Mouse (Mus musculus): ENCODE measurements around the gene Galk1. TPM values are rescaled to one million over a fixed set of nuclear protein-coding genes. Genes with fewer than 3 reads are reported as not detected.
A peak's percentile ranks its signal among the peaks of the same experiment; 100 is the strongest.

The Galk1 gene
- total RNA-seq, 2 experiments from 2014 or later = 14.0 to 16.9 TPM

DNA sequence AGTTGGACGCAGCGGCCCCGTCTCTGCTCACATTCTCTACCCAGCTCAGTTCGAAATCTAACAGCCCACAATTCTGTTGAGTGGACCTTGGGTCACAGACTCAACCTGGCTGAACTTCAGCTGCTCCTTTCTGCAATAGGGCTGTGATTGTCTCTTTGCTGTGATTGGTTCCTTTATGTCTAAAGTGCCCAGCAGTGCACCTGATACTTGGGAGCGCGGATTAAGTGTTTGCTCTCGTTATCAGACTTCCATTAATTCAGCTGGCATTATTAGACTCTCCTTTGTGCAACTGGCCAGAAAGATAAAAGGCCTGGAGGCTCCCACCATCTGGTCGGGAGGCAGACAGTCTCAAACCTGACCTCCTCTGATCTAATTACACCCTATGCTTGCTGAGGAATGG, 2.3 kb upstream of the Galk1 start:
- DNase-seq (ENCODE audit: extremely low spot score in 1 of 2, low spot score in 1 of 2) = no peak

DNA sequence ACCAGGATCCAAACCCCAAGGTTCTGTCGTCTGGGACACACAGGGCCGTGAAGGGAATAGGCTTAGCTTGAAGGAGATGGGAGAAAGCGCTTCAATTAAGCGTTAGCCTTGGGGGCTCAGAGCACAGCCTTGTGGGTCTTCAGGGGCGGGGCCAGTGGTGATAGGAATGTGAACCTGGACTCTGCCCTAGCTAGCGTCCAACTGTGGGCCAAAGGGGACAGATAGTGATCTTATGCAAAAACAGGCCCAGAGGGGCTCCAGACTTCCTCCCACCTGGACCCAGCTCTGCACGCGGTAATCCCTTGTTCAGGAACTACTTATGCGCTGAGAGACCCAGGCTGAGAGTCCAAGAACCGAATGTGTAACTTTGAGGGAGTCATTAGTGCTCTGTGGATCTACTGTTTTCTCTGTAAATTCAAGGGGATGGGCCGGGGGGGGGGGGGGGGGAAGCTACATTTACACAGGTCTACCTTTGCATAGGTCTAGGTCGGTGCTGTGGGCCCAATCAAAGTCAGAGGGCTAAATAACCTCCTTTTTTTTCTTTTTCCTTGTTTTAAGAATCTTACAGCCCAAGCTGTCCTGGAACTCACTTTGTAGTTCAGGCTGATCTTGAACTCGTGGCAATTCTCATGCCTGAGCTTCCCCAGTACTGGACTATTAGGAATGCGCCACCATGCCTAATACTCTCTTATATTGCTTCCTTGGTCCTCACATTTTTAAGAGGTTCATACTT, 824 bp downstream of the Galk1 start:
- DNase-seq (ENCODE audit: extremely low spot score in 1 of 2, low spot score in 1 of 2) = no peak

DNA sequence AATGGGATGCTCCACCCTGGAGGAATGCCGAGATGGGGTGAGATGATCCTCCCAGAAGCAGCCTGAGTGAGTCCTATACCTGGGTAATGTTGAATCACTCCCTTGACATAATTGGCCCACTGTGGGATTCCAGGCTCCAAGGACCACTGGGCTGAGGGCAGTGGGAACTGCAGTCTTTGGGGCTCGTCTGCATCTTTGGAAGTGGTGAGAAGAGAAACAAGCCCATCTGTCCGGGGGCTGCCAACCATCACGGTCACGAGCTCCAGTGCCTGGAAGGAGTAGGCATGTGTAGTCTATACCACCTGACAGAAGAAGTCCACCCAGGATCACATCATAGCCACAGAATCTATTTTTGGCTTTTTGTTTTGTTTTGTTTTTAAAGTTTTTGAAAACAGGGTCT, 1.6 kb downstream of the Galk1 start:
- no peak for DNase-seq (ENCODE audit: extremely low spot score in 1 of 2, low spot score in 1 of 2)

DNA sequence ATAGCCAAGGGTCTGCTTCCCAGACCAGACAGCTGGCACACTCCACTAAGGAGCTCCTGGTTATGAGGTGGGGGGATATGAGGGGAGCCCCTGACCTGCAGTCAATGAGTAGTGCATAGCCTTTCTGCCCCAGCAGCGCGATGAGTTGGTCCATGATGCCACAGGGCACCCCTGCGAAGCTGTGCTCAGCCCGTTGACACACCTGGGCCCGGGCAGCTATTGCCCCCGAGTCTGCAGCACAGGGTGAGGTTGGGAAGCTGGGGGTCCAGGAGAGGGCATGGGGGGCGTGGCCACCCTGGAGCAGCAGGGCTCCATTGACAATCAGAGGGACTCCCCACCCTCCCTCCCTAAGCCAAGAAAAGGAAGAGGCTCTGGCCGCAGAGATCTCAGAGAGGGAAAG, 2.4 kb downstream of the Galk1 start:
- DNase-seq (ENCODE audit: extremely low spot score in 1 of 2, low spot score in 1 of 2) = no peak

DNA sequence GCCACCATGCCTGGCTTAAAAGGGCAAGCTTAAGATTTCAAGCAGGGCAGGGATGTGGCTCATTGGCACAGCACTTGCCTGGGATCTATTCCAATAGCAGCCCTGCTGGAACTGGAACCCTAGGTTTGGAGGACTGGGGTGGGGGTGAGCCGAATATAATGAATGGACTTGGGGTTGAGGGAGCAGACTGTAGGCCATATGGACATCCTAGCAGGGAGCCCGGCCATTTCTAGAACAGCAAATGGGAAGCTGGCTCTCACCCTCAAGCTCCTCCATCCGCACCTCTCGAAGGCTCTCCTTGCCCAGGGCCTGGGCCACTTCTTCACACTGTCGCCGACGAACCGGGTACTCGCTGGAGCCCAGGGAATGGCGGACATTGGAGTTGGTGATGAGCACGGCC, 2.9 kb downstream of the Galk1 start:
- DNase-seq (ENCODE audit: extremely low spot score in 1 of 2, low spot score in 1 of 2) = no peak

DNA sequence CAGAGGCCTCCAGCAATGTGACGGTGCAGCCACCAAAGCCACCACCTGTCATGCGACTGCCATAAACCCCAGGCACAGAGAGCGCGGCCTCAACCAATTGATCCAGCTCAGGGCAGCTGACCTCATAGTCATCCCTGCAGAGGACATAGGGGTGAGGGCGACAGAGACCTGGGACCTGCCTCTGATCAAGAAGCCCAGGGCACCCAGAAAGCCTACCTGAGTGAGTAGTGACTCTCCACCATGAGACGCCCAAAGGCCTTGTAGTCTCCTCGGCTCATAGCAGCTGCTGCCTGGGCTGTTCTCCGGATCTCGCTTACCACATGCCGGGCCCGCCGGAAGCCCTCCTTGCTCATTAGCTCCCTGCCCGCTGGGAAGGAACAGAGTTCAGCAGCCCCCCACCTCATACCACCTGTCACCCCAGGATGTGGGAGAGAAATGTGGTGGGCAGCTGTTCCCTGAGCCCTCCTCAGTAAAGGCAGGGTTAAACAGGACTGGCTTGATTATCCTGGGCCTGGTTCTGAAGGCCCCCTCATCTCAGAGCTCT, 3.6 kb downstream of the Galk1 start:
- no peak for DNase-seq (ENCODE audit: extremely low spot score in 1 of 2, low spot score in 1 of 2)

DNA sequence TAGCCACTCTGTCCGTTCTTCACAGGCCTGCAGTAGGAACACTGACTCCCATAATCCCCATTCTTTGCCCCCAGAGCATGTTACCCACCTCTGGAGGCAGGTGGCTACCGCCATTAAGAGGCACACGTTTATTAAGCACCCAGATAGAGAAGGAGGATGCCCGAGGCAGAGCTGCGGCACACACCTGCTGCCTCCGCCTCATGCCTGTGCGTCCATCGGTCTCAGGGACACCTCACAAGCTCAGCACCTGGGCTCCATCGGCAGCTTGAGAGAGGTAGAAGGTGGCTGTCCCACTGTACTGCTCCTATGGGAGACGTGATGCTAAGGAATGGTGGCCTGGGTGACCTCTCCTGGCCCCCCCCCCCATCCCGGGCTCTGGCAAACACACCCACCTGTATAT, 4.1 kb downstream of the Galk1 start:
- no peak for DNase-seq (ENCODE audit: extremely low spot score in 1 of 2, low spot score in 1 of 2)

DNA sequence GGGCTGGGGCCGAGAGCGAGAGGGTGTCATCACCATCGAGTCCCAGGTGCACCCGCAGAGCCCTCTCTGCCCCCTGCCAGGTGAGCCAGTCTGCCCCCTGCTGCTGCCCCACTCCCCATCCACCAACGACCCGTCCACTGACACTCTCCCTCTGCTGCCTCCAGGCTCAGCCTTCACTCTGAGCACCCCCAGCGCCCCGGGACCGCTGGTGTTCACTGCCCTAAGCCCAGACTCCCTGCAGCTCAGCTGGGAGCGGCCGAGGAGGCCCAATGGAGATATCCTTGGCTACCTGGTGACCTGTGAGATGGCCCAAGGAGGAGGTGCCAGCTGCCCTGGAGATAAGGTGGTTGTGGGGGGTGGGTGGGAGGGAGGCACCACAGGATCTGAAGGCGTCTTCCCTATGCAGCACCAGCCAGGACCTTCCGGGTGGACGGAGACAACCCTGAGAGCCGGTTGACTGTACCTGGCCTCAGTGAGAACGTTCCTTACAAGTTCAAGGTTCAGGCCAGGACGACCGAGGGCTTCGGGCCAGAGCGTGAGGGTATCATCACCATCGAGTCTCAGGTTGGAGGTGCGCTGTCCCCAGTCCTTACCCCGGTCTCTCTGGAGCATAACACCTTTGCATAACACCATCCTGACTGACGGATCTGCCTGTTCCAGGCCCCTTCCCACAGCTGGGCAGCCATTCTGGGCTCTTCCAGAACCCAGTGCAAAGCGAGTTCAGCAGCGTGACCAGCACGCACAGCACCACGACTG, 5.2 kb downstream of the Galk1 start:
- no peak for DNase-seq (ENCODE audit: extremely low spot score in 1 of 2, low spot score in 1 of 2)

DNA sequence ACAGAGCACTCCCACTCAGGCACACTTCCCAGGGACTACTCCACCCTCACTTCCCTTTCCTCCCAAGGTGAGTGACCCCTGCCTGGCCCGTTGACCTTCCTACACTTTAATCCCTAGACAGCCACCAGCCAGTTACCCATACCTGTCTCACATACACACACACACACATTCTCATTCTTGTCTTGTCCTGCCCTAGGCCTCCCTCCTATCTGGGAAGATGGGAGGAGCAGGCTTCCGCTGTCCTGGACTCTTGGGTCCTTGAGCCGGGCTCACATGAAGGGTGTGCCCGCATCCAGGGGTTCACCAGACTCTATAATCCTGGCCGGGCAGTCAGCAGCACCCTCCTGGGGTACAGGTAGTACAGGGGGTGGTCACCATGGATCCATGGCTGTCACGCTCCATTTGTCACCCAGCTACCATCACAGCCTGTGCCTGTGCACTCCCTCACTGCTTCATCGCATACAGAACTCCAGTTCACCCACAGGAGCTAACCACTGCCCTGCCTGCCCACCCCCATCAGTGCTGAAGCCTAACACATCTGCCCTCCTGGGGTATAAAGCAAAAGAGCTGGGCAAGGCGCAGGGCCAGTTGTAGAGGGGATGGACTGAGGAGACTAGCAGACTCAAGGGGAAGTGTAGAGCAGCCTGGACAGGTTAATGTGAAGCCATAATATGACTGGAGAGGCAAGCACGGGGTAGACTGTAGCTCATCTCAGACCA, 6.7 kb downstream of the Galk1 start:
- DNase-seq (ENCODE audit: extremely low spot score in 1 of 2, low spot score in 1 of 2) = no peak

DNA sequence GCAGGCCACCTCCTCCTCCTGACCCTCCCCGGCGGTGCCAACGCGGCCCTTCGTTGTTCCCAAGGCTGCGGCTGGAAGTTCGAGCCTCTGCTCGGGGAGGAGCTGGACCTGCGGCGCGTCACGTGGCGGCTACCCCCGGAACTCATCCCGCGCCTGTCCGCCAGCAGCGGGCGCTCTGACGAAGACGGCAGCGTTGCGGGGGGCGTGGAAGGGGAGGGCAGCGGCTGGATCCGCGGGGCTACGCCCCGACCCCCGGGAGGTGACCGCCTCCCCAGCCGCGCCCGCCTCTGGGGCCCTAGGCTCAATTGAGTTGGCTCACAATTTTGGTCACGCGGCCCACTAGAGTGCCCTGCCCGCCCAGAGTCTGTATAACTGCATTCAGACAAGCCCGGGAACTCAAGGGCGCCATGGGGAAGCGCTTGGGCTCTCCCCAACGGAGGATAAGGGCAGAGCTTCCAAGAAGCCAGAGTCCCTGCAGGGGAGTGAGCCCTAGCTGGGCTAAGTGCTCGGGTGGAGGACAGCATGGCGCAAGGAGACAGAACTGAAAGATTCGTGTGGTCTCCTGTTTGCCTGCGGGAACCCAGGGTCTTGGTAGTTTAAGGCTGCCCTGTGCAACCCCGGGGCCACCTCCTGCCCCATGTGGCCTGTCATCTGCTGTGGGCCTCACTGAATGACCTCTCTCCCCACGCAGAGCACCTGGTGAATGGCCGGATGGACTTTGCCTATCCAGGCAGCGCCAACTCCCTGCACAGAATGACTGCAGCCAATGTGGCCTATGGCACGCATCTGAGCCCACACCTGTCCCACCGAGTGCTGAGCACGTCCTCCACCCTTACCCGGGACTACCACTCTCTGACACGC, 7.4 kb downstream of the Galk1 start:
- peak; percentile 40 to 53 for DNase-seq (ENCODE audit: extremely low spot score in 1 of 2, low spot score in 1 of 2)

DNA sequence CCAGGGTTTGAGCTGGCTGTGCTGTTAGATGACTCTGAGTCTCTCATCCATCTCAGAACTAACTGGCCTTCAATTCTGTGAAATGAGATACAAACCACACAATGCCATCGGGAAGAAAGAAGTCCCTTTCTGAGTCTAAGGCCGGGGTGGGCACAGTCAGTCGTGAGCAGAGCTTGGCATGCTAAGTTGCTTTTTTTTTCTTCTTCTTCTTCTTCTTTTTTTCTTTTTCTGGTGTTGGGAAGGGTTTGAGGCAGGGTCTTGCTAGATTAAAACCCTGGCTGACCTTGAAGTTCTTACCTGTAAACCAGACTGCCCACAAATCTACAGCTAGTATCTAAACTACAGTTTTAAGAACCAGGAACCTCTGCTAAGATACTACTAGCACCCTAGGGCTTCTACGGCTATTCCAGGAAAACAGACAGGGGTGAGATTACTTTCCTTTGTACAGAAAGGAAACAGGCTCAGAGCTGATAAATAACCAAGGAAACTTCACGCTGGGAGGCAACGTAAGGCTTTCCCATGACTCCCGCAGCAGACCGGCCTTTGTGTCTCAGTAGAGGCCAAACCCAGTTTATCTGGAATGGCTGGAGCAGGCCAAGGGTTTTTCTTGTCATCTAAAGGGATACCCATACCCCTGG, 8.2 kb downstream of the Galk1 start:
- DNase-seq (ENCODE audit: extremely low spot score in 1 of 2, low spot score in 1 of 2) = no peak

DNA sequence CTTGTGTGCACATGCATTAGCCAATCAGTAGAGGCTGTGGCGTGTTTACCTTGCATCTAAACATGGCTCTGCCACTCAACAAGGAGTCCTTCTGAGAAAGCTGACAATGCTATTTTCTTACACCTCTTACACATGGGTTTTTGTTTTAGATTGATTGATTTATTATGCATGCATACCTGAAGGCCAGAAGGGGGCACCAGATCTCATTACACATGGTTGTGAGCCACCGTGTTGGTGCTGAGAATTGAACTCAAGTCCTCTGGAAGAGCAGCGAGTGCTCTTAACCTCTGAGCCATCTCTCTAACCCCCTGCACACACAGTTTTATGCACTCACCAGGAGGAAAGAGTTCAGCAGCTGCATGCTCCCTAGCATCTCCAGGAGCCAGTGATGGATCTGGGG, 9.6 kb downstream of the Galk1 start:
- no peak for DNase-seq (ENCODE audit: extremely low spot score in 1 of 2, low spot score in 1 of 2)

DNA sequence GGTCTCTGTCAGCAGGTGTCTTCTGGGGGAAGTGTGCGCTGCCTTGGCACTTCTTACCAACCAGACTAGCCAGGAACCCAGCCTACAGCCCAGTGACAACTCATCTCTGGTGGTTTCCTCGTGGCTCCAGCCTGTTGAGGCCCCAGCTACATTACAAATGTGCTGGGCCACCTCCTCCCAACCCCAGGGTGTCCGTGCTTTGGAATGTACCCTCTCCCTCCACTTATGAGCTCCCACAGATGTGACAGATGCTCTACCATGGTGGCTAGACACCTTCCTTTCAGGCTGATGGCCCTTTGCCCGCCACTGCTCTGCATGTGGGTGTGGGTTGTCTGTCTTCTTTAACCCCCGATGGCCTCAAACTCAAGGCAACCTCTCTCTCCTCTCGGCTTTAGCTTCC, 10.8 kb downstream of the Galk1 start:
- DNase-seq (ENCODE audit: extremely low spot score in 1 of 2, low spot score in 1 of 2) = no peak

DNA sequence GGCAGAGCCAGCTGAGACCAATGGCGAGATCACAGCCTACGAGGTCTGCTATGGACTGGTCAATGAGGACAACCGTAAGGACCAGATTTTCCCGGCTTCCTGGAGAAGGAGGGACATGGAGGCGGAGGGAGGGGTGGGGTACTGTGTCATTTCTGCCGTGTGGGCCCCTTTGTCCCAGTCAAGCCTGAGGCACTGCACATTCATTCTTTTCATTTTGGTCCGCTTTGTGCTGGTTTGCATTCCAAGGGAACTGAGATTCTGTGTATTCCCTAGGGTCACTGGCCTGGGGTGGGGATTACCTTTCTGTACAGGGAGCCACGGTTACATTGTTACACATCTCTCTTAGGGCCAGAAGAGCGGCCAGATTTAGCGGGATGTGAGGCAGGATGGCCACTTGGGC, 11.9 kb downstream of the Galk1 start:
- DNase-seq (ENCODE audit: extremely low spot score in 1 of 2, low spot score in 1 of 2) = no peak

DNA sequence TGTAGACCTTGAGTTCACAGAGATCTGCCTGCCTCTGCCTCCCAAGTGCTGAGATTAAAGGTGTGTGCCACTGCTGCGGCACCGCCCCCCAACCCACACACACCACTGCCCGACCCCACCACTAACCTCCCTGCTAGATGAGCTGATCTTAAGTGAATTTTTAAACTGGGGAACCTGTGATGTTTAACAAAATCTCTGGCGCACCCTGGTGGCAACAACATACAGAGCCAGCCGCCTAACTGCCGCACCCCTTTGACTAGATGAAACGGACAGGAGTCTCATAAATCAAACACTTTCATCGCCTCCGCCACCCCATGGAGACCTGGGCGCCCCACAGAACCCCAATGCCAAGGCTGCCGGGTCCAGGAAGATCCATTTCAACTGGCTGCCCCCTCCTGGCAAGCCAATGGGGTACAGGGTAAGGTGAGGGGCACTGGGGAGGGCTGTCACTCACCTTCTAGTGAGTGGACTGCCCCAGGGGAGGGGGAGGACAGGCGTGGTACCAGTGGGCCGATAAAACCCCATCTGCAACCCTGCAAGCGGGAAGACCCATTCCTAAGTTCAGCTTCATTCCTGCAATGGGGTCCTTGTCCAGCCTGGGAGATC, 12.9 kb downstream of the Galk1 start:
- DNase-seq (ENCODE audit: extremely low spot score in 1 of 2, low spot score in 1 of 2) = peak; percentile 48 to 86

DNA sequence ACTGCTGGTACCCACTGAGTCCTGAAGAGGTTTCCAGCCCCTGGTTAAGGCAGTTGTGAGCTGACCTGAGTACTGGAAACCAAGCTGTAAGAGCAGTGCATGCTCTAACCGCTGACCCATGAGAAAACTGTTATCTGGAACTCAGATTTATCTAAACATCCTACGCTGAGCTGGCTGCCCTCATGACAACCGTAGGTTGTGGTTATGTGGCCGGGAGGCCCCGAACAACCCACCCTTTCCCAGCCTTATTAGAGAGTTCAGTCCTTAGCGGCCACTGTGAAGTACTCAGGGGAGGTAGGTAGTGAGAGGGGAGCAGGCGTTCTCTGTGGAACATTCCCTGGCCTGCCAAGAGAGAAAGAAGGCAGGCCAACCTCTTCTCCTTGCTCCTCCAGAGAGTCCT, 13.5 kb downstream of the Galk1 start:
- no peak for DNase-seq (ENCODE audit: extremely low spot score in 1 of 2, low spot score in 1 of 2)

DNA sequence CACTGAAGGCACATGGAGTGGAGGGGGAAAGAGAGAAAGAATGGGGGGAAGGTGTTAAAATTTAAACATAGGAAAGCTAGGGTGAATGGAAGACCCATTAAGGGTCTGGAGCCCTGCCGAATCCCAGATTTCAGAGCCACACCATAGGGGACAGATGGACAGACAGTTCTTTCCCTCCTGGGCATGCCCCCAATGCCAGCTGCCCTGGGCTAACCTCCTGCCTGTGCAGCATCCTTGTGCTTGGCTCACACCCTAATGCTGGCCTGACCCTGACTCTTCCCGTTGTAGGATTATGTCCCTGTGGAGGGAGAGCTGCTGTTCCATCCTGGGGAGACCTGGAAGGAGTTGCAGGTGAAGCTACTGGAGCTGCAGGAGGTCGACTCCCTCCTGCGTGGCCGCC, 14.9 kb downstream of the Galk1 start:
- no peak for DNase-seq (ENCODE audit: extremely low spot score in 1 of 2, low spot score in 1 of 2)

DNA sequence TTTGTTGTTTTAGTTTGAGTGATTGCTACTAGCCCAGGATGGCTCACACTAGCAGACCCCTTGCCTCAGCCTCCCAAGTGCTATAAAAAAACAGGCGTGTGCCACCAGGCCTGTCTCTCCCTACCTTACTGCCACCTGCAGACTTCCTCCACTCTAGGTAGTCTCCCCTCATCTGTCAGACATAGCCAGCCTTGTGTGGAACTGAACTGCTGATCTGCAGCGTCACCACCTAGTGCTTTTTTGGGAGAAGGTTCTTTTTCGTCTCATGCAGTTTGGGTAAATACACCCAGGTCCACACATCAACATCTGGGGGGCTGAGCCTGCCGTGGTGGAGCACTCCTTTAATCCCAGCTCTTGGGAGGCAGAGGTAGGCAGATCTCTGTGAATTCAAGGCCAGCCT, 15.5 kb downstream of the Galk1 start:
- no peak for DNase-seq (ENCODE audit: extremely low spot score in 1 of 2, low spot score in 1 of 2)

DNA sequence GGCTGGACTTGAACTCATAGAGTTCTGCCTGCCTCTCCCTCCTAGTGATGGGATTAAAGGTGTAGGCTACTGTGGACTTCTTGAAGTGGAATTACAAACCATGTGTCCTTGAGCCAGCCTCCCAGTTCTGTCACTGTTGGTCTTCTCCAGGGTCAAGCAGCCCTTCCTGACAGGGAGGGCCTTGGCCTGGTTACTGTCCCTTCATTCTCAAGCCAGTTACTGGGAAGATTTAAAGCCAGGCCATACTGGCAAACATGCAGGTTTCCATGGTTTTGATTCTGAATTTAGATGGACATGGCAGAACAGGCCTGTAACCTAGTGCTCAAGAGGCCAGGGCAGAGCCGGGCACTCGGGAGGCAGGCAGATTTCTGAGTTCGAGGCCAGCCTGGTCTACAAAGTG, 17.3 kb downstream of the Galk1 start:
- DNase-seq (ENCODE audit: extremely low spot score in 1 of 2, low spot score in 1 of 2) = no peak
